In genomic region chr9:16484765-16485164, GRCm38 (mm10) we compare ENCODE assay signal across 15 mouse cellular contexts. TPM values are rescaled to one million over a fixed set of nuclear protein-coding genes. Genes with fewer than 3 reads are reported as not detected.
DNase-seq lines count a peak whose midpoint lies in the region; ATAC-seq and TF ChIP-seq lines count a peak whose summit lies in the region.
"Had no signal": no experiment of that assay in that cellular context is flagged by ENCODE, and none has a peak within 500 bp of the region (broad histone marks: within the 10 kb centered on the region; RNA-seq: fewer than 3 reads in every experiment).

No protein-coding gene starts in this region.

- no peak for TF ChIP-seq CTCF in layer of hippocampus, adult 2 months (conservative IDR thresholded peaks at IDR 0.05)
- no peak for TF ChIP-seq CTCF in liver, postnatal 0 days (IDR thresholded peaks at IDR 0.05; ENCODE audit: low read depth)
- TF ChIP-seq CTCF in intestine, postnatal 0 days (IDR thresholded peaks at IDR 0.05; ENCODE audit: low read depth): no peak

- H3K27ac ChIP-seq in layer of hippocampus, adult 2 months: peak overlapping the region; percentile 37; the same call in 1 of the 2 replicates
- no peak overlapping the region for H3K27ac ChIP-seq in forebrain, embryonic 14.5 days (ENCODE audit: low read depth, low read length)
- H3K27ac ChIP-seq in liver, postnatal 0 days (ENCODE audit: low read depth): no peak overlapping the region
- H3K27ac ChIP-seq in neural tube, embryonic 12.5 days: 0 out of 2 replicates have a peak overlapping the region, but pooled peaks have one; percentile 37
- H3K27ac ChIP-seq in intestine, postnatal 0 days (ENCODE audit: low read depth, low read length): no peak overlapping the region
- H3K27ac ChIP-seq: embryonic facial prominence, embryonic 15.5 days; kidney, embryonic 15.5 days had no signal

- WGBS in forebrain, embryonic 14.5 days: 0% methylated on average over 2 of the region's 2 CpGs
- 44% methylated on average over 2 of the region's 2 CpGs for WGBS in liver, postnatal 0 days (ENCODE audit: insufficient replicate concordance)
- WGBS in neural tube, embryonic 12.5 days: 28% methylated on average over 2 of the region's 2 CpGs
- 66% methylated on average over 2 of the region's 2 CpGs for WGBS in intestine, postnatal 0 days

- no peak overlapping the region; the same call in 1 of the 2 replicates for H3K4me2 ChIP-seq in forebrain, embryonic 14.5 days (ENCODE audit: low read length)
- H3K4me2 ChIP-seq in liver, postnatal 0 days (ENCODE audit: low read depth, low read length): no peak overlapping the region
- H3K4me2 ChIP-seq in neural tube, embryonic 12.5 days (replicated peaks): peak overlapping the region; percentile 41; the same call in 1 of the 2 replicates
- H3K4me2 ChIP-seq in intestine, postnatal 0 days (replicated peaks; ENCODE audit: low read depth): no peak overlapping the region
- H3K4me2 ChIP-seq: embryonic facial prominence, embryonic 15.5 days; kidney, embryonic 15.5 days had no signal

- H3K4me3 ChIP-seq in layer of hippocampus, adult 2 months: no peak overlapping the region
- no peak overlapping the region for H3K4me3 ChIP-seq in forebrain, embryonic 14.5 days (ENCODE audit: low read depth, low read length)
- H3K4me3 ChIP-seq in liver, postnatal 0 days (ENCODE audit: low read depth, low read length): no peak overlapping the region
- H3K4me3 ChIP-seq in neural tube, embryonic 12.5 days: no peak overlapping the region
- H3K4me3 ChIP-seq in intestine, postnatal 0 days (ENCODE audit: low read depth, low read length): no peak overlapping the region
- H3K4me3 ChIP-seq: embryonic facial prominence, embryonic 15.5 days; kidney, embryonic 15.5 days had no signal

- peaks cover 22% of the 10 kb centered on the region for H3K4me1 ChIP-seq in forebrain, embryonic 14.5 days (ENCODE audit: control insufficient read depth, insufficient read depth, low read length)
- 0 out of 2 replicates have a peak, but pooled peaks cover 4% of the 10 kb centered on the region for H3K4me1 ChIP-seq in liver, postnatal 0 days (ENCODE audit: insufficient read depth)
- peaks cover 29% of the 10 kb centered on the region for H3K4me1 ChIP-seq in neural tube, embryonic 12.5 days
- no peaks in the 10 kb centered on the region for H3K4me1 ChIP-seq in intestine, postnatal 0 days (replicated peaks; ENCODE audit: control insufficient read depth, insufficient read depth, low read length)
- H3K4me1 ChIP-seq: embryonic facial prominence, embryonic 15.5 days; kidney, embryonic 15.5 days had no signal

- DNase-seq in layer of hippocampus, adult 2 months (ENCODE audit: low spot score in 2 of 2): no peak
- DNase-seq in layer of hippocampus, adult 9-10 months (ENCODE audit: low spot score): no peak
- DNase-seq in forebrain, embryonic 14.5 days (ENCODE audit: low spot score): peak; percentile 89
- peak; percentile 18 for DNase-seq in liver, postnatal 0 days
- no peak for DNase-seq in layer of hippocampus, postnatal 25 days (ENCODE audit: extremely low spot score in 1 of 2, low spot score in 1 of 2)
- DNase-seq: adrenal gland, adult 8-10 months; cerebellum, adult 11 months; gastrocnemius, postnatal 10 days; thymus, adult 18-20 months had no signal

- H3K36me3 ChIP-seq in forebrain, embryonic 14.5 days (ENCODE audit: control insufficient read depth, insufficient read depth, low read length): no peaks in the 10 kb centered on the region
- H3K36me3 ChIP-seq in liver, postnatal 0 days (replicated peaks; ENCODE audit: insufficient read depth, low read length): no peaks in the 10 kb centered on the region
- no peaks in the 10 kb centered on the region for H3K36me3 ChIP-seq in neural tube, embryonic 12.5 days
- no peaks in the 10 kb centered on the region for H3K36me3 ChIP-seq in intestine, postnatal 0 days (ENCODE audit: control insufficient read depth, insufficient read depth)
- H3K36me3 ChIP-seq: embryonic facial prominence, embryonic 15.5 days; G1E; kidney, embryonic 15.5 days had no signal

- ATAC-seq in forebrain, embryonic 14.5 days: peak; percentile 95
- peak; percentile 66; the same call in 1 of the 2 replicates for ATAC-seq in liver, postnatal 0 days
- peak; percentile 96 for ATAC-seq in neural tube, embryonic 12.5 days (ENCODE audit: low FRiP score, low read depth)
- ATAC-seq in intestine, postnatal 0 days: no peak
- no peak for ATAC-seq in monocyte, adult 5-6 weeks (replicated peaks; ENCODE audit: insufficient number of reproducible peaks, low FRiP score, low TSS enrichment, poor library complexity, severe bottlenecking)

- H3K9ac ChIP-seq in forebrain, embryonic 14.5 days (ENCODE audit: low read length): no peak overlapping the region
- H3K9ac ChIP-seq in liver, postnatal 0 days (replicated peaks): no peak overlapping the region
- H3K9ac ChIP-seq in neural tube, embryonic 12.5 days: no peak overlapping the region
- no peak overlapping the region for H3K9ac ChIP-seq in intestine, postnatal 0 days (ENCODE audit: low read depth, low read length)
- H3K9ac ChIP-seq: embryonic facial prominence, embryonic 15.5 days; kidney, embryonic 15.5 days had no signal

- H3K27me3 ChIP-seq in forebrain, embryonic 14.5 days (replicated peaks; ENCODE audit: control insufficient read depth, insufficient read depth, low read length): no peaks in the 10 kb centered on the region
- H3K27me3 ChIP-seq in liver, postnatal 0 days (ENCODE audit: insufficient read depth, low read length): no peaks in the 10 kb centered on the region
- no peaks in the 10 kb centered on the region for H3K27me3 ChIP-seq in neural tube, embryonic 12.5 days (replicated peaks)
- H3K27me3 ChIP-seq in intestine, postnatal 0 days (replicated peaks; ENCODE audit: control insufficient read depth, insufficient read depth, low read length): no peaks in the 10 kb centered on the region
- H3K27me3 ChIP-seq: embryonic facial prominence, embryonic 15.5 days; kidney, embryonic 15.5 days had no signal

- TF ChIP-seq EP300 in liver, postnatal 0 days (IDR thresholded peaks at IDR 0.05; ENCODE audit: low read depth): no peak

- no peaks in the 10 kb centered on the region for H3K9me3 ChIP-seq in forebrain, embryonic 14.5 days (replicated peaks; ENCODE audit: control insufficient read depth, low read length)
- no peaks in the 10 kb centered on the region for H3K9me3 ChIP-seq in liver, postnatal 0 days (ENCODE audit: low read length)
- H3K9me3 ChIP-seq in neural tube, embryonic 12.5 days: no peaks in the 10 kb centered on the region
- no peaks in the 10 kb centered on the region for H3K9me3 ChIP-seq in intestine, postnatal 0 days (ENCODE audit: control insufficient read depth)
- H3K9me3 ChIP-seq: embryonic facial prominence, embryonic 15.5 days; G1E; kidney, embryonic 15.5 days had no signal

RNA-seq across cellular contexts. Expression of gene Fat3, which starts 16.3 kb away (rescaled TPM):
- total RNA-seq in layer of hippocampus, adult 2 months (2021): 10 to 100 TPM; 37.1 to 37.5 TPM
- polyA plus RNA-seq in forebrain, embryonic 14.5 days (2014; fragmentation: Nextera tagmentation; extraction: Ambion mirVana): 12.2 and 14.7 TPM in 2 replicates
- 0.02 TPM in 2 replicates for polyA plus RNA-seq in liver, postnatal 0 days (2015; fragmentation: Nextera tagmentation; extraction: Ambion mirVana)
- 12.2 and 13.1 TPM in 2 replicates for polyA plus RNA-seq in neural tube, embryonic 12.5 days (2016; fragmentation: Nextera tagmentation; extraction: Ambion mirVana)
- 0.20 and 0.21 TPM in 2 replicates for polyA plus RNA-seq in intestine, postnatal 0 days (2015; fragmentation: Nextera tagmentation; extraction: Ambion mirVana)
- total RNA-seq in monocyte, adult 5-6 weeks (2017): 0.10 TPM in 1 of 3 replicates, not detected in the others
- 10 to 100 TPM; 31.0 to 40.9 TPM for total RNA-seq in layer of hippocampus, postnatal 25 days (2021)
- polyA plus RNA-seq: G1E had no signal

Comparison
In these comparisons a context has a peak if more than half of its experiments do, and no peak if none do; other contexts are left out.
1. DNase-seq: peak in forebrain, embryonic 14.5 days (single experiment) and liver, postnatal 0 days (single experiment); none in layer of hippocampus, adult 2 months (0 of 2), layer of hippocampus, adult 9-10 months (single experiment) and layer of hippocampus, postnatal 25 days (0 of 2).
2. H3K27ac ChIP-seq: peak in layer of hippocampus, adult 2 months (single experiment) and neural tube, embryonic 12.5 days (single experiment); none in forebrain, embryonic 14.5 days (single experiment), liver, postnatal 0 days (single experiment) and intestine, postnatal 0 days (single experiment).
3. ATAC-seq: peak in forebrain, embryonic 14.5 days (single experiment), liver, postnatal 0 days (single experiment) and neural tube, embryonic 12.5 days (single experiment); none in intestine, postnatal 0 days (single experiment) and monocyte, adult 5-6 weeks (single experiment).
4. RNA of gene Fat3, which starts 16.3 kb away (polyA plus RNA-seq): 12.2 to 13.1 TPM in neural tube, embryonic 12.5 days and 12.2 to 14.7 TPM in forebrain, embryonic 14.5 days; 0.20 to 0.21 TPM in intestine, postnatal 0 days and 0.02 TPM in liver, postnatal 0 days; every median in the first group is over 10 times any median in the second.